Comparison of ENCODE assay signal across 28 mouse cellular contexts in genomic region chr3:131265516-131265915, GRCm38 (mm10). TPM values are rescaled to one million over a fixed set of nuclear protein-coding genes. Genes with fewer than 3 reads are reported as not detected.
A peak's percentile ranks its signal among the peaks of the same experiment; 100 is the strongest.
DNase-seq lines count a peak whose midpoint lies in the region; ATAC-seq and TF ChIP-seq lines count a peak whose summit lies in the region.
"Had no signal": no experiment of that assay in that cellular context is flagged by ENCODE, and none has a peak within 500 bp of the region (broad histone marks: within the 10 kb centered on the region; RNA-seq: fewer than 3 reads in every experiment).

No protein-coding gene starts in this region.

- 68% methylated on average over 8 of the region's 8 CpGs for WGBS in heart, embryonic 16.5 days
- WGBS in heart, embryonic 11.5 days (ENCODE audit: insufficient replicate concordance), result 77% methylated on average over 8 of the region's 8 CpGs
- 63% methylated on average over 8 of the region's 8 CpGs for WGBS in lung, adult 2 months

- peaks cover 20% of the 10 kb centered on the region for H3K36me3 ChIP-seq in heart, embryonic 16.5 days (ENCODE audit: control insufficient read depth, insufficient read depth)
- H3K36me3 ChIP-seq in heart, embryonic 11.5 days (ENCODE audit: control insufficient read depth, insufficient read depth, low read length), result peaks cover 8% of the 10 kb centered on the region
- H3K36me3 ChIP-seq: forebrain, embryonic 15.5 days; midbrain, embryonic 15.5 days; neural tube, embryonic 12.5 days had no signal

- peaks cover 5% of the 10 kb centered on the region; the same call in 1 of the 2 replicates for H3K9me3 ChIP-seq in heart, embryonic 16.5 days (replicated peaks; ENCODE audit: control insufficient read depth, low read length)
- H3K9me3 ChIP-seq in heart, embryonic 11.5 days (replicated peaks; ENCODE audit: control insufficient read depth, low read length), result 0 out of 2 replicates have a peak, but pooled peaks cover 2% of the 10 kb centered on the region
- H3K9me3 ChIP-seq: forebrain, embryonic 15.5 days; limb, embryonic 10.5 days; liver, embryonic 13.5 days; midbrain, embryonic 15.5 days; neural tube, embryonic 12.5 days had no signal

- no peaks in the 10 kb centered on the region for H3K27me3 ChIP-seq in heart, embryonic 16.5 days (ENCODE audit: control insufficient read depth, insufficient read depth, low read length)
- no peaks in the 10 kb centered on the region for H3K27me3 ChIP-seq in heart, embryonic 11.5 days (ENCODE audit: control insufficient read depth, insufficient read depth, low read length)
- H3K27me3 ChIP-seq: forebrain, embryonic 15.5 days; liver, embryonic 13.5 days; midbrain, embryonic 15.5 days; neural tube, embryonic 12.5 days had no signal

- TF ChIP-seq POLR2A in lung, adult 2 months (IDR thresholded peaks at IDR 0.05; ENCODE audit: borderline replicate concordance, extremely low read depth, low read depth, low read length), result no peak

- no peak overlapping the region for H3K4me2 ChIP-seq in heart, embryonic 16.5 days (ENCODE audit: low read depth, low read length)
- no peak overlapping the region for H3K4me2 ChIP-seq in heart, embryonic 11.5 days
- H3K4me2 ChIP-seq: forebrain, embryonic 15.5 days; hindbrain, embryonic 14.5 days; liver, embryonic 13.5 days; midbrain, embryonic 15.5 days; neural tube, embryonic 12.5 days had no signal

- no peak overlapping the region for H3K9ac ChIP-seq in heart, embryonic 16.5 days (ENCODE audit: low read length)
- H3K9ac ChIP-seq in heart, embryonic 11.5 days (ENCODE audit: low read depth, low read length), result no peak overlapping the region
- H3K9ac ChIP-seq: forebrain, embryonic 15.5 days; hindbrain, embryonic 14.5 days; liver, embryonic 13.5 days; midbrain, embryonic 15.5 days; neural tube, embryonic 12.5 days had no signal

- ATAC-seq in heart, embryonic 16.5 days (replicated peaks; ENCODE audit: extremely low read depth, insufficient read depth, low FRiP score), result no peak
- no peak for ATAC-seq in heart, embryonic 11.5 days (replicated peaks; ENCODE audit: insufficient number of reproducible peaks, low FRiP score, low TSS enrichment)
- ATAC-seq: CD4-positive, CD25-positive, alpha-beta regulatory T cell, adult 4 months; forebrain, embryonic 15.5 days; inflammation-experienced regulatory T-cells, adult 6 months; midbrain, embryonic 15.5 days had no signal

- peak overlapping the region; percentile 84 for H3K27ac ChIP-seq in gastrocnemius, adult 2 months
- peak overlapping the region; percentile 58 for H3K27ac ChIP-seq in heart, embryonic 16.5 days (ENCODE audit: low read length)
- no peak overlapping the region for H3K27ac ChIP-seq in heart, embryonic 11.5 days (ENCODE audit: low read depth, low read length)
- H3K27ac ChIP-seq: embryonic facial prominence, embryonic 10.5 days; forebrain, embryonic 15.5 days; hindbrain, embryonic 14.5 days; limb, embryonic 10.5 days; liver, embryonic 13.5 days; macrophage; midbrain, embryonic 15.5 days; neural tube, embryonic 12.5 days had no signal

- H3K4me1 ChIP-seq in heart, embryonic 16.5 days (ENCODE audit: control insufficient read depth, insufficient read depth, low read length), result peaks cover 38% of the 10 kb centered on the region
- peaks cover 12% of the 10 kb centered on the region for H3K4me1 ChIP-seq in heart, embryonic 11.5 days (ENCODE audit: control insufficient read depth, insufficient read depth, low read length)
- peaks cover 8% of the 10 kb centered on the region; the same call in 1 of the 2 replicates for H3K4me1 ChIP-seq in lung, adult 2 months (ENCODE audit: control insufficient read depth, insufficient read depth, low read length)
- H3K4me1 ChIP-seq: forebrain, embryonic 15.5 days; midbrain, embryonic 15.5 days had no signal

- intact Hi-C loops in gastrocnemius, adult 2 months (cut with DNase I), result no loop called here

- no peak overlapping the region for H3K4me3 ChIP-seq in gastrocnemius, adult 2 months
- H3K4me3 ChIP-seq in heart, embryonic 16.5 days (ENCODE audit: low read length), result no peak overlapping the region
- no peak overlapping the region for H3K4me3 ChIP-seq in heart, embryonic 11.5 days (ENCODE audit: low read depth, low read length)
- no peak overlapping the region for H3K4me3 ChIP-seq in lung, adult 2 months (replicated peaks; ENCODE audit: extremely low read depth, low read depth, low read length)
- H3K4me3 ChIP-seq: embryonic facial prominence, embryonic 10.5 days; forebrain, embryonic 15.5 days; limb, embryonic 10.5 days; liver, embryonic 13.5 days; midbrain, embryonic 15.5 days; neural tube, embryonic 12.5 days had no signal

- no peak for DNase-seq in gastrocnemius, adult 2 months
- no peak for DNase-seq in gastrocnemius, postnatal 10 days
- DNase-seq in lung, adult 18-20 months, result peak; percentile 62 to 75
- DNase-seq in lung, adult 2 months, result no peak
- DNase-seq in adipocyte (ENCODE audit: low spot score), result no peak
- DNase-seq in layer of hippocampus, adult 18-20 months (ENCODE audit: low spot score in 2 of 2), result no peak
- DNase-seq: adrenal gland, postnatal 36 days; cerebellum, adult 11 months; cerebellum, postnatal 10 days; gastrocnemius, postnatal 36 days; heart, postnatal 36 days; kidney, adult 8-10 months; kidney, postnatal 10 days; liver, embryonic 13.5 days; retina, postnatal 1 day; right cerebral cortex, postnatal 25 days; thymus, postnatal 25 days had no signal

- no peak for TF ChIP-seq CTCF in gastrocnemius, adult 2 months (IDR thresholded peaks at IDR 0.05)
- no peak for TF ChIP-seq CTCF in lung, adult 2 months (IDR thresholded peaks at IDR 0.05; ENCODE audit: insufficient read depth, low read length)

RNA-seq across cellular contexts. Expression of gene Hadh, which starts 6.4 kb away (rescaled TPM):
- 100 to 1,000 TPM; 138 to 218 TPM for total RNA-seq in gastrocnemius, adult 2 months (2021)
- 100 to 1,000 TPM; 208 to 234 TPM for total RNA-seq in gastrocnemius, postnatal 10 days (2021)
- polyA plus RNA-seq in heart, embryonic 16.5 days (2015; fragmentation: Nextera tagmentation; extraction: Ambion mirVana), result 193 and 199 TPM in 2 replicates
- polyA plus RNA-seq in heart, embryonic 11.5 days (2014; fragmentation: Nextera tagmentation; extraction: Ambion mirVana), result 142 and 174 TPM in 2 replicates
- polyA plus RNA-seq in lung, adult 2 months (2012; rRNA removed), result 79.7 and 113 TPM in 2 replicates
- total RNA-seq in layer of hippocampus, adult 18-20 months (2021), result 10 to 100 TPM; 21.5 to 23.5 TPM

RNA-seq across cellular contexts. Expression of gene Cyp2u1, which starts 37.5 kb away (rescaled TPM):
- 10 to 100 TPM; 11.3 to 18.8 TPM for total RNA-seq in gastrocnemius, adult 2 months (2021)
- total RNA-seq in gastrocnemius, postnatal 10 days (2021), result 1 to 10 TPM; 3.5 to 5.8 TPM
- 14.0 and 15.8 TPM in 2 replicates for polyA plus RNA-seq in heart, embryonic 16.5 days (2015; fragmentation: Nextera tagmentation; extraction: Ambion mirVana)
- polyA plus RNA-seq in heart, embryonic 11.5 days (2014; fragmentation: Nextera tagmentation; extraction: Ambion mirVana), result 8.1 and 8.4 TPM in 2 replicates
- polyA plus RNA-seq in lung, adult 2 months (2012; rRNA removed), result 2.7 TPM in 2 replicates
- 10 to 100 TPM; 18.1 to 20.8 TPM for total RNA-seq in layer of hippocampus, adult 18-20 months (2021)

Comparison
In these comparisons a context has a peak if more than half of its experiments do, and no peak if none do; other contexts are left out.
1. DNase-seq: peak in lung, adult 18-20 months (2 of 2); none in gastrocnemius, adult 2 months (single experiment), gastrocnemius, postnatal 10 days (single experiment), lung, adult 2 months (single experiment), adipocyte (single experiment) and layer of hippocampus, adult 18-20 months (0 of 2).
2. RNA of gene Hadh, which starts 6.4 kb away (total RNA-seq): 208 to 234 TPM in gastrocnemius, postnatal 10 days and 138 to 218 TPM in gastrocnemius, adult 2 months; 21.5 to 23.5 TPM in layer of hippocampus, adult 18-20 months; every median in the first group is over 4 times any median in the second.